In genomic region chr14:29723267-29723666, GRCm38 (mm10) we compare ENCODE assay signal across 8 mouse cellular contexts. TPM values are rescaled to one million over a fixed set of nuclear protein-coding genes. Genes with fewer than 3 reads are reported as not detected.
DNase-seq lines count a peak whose midpoint lies in the region; ATAC-seq and TF ChIP-seq lines count a peak whose summit lies in the region.

No protein-coding gene starts in this region.

- peaks cover 9% of the 10 kb centered on the region; the same call in 1 of the 2 replicates for H3K4me1 ChIP-seq in kidney, postnatal 0 days (replicated peaks; ENCODE audit: insufficient read depth, low read length)
- peaks cover 35% of the 10 kb centered on the region for H3K4me1 ChIP-seq in embryonic facial prominence, embryonic 15.5 days
- peaks cover 16% of the 10 kb centered on the region for H3K4me1 ChIP-seq in hindbrain, embryonic 12.5 days
- H3K4me1 ChIP-seq in midbrain, embryonic 11.5 days (ENCODE audit: control insufficient read depth, insufficient read depth, low read length) = peaks cover 7% of the 10 kb centered on the region

- no peak for ATAC-seq in kidney, postnatal 0 days (replicated peaks; ENCODE audit: low FRiP score, low read depth)
- no peak for ATAC-seq in embryonic facial prominence, embryonic 15.5 days (ENCODE audit: insufficient number of reproducible peaks, low FRiP score, low TSS enrichment, low read depth)
- ATAC-seq in hindbrain, embryonic 12.5 days (ENCODE audit: low FRiP score) = peak; percentile 7; the same call in 1 of the 2 replicates
- peak; percentile 33; the same call in 1 of the 2 replicates for ATAC-seq in midbrain, embryonic 11.5 days (ENCODE audit: low FRiP score)
- ATAC-seq in granulocyte monocyte progenitor cell, adult 5-6 weeks (replicated peaks; ENCODE audit: poor library complexity, severe bottlenecking) = no peak

- H3K4me3 ChIP-seq in kidney, postnatal 0 days (replicated peaks; ENCODE audit: low read depth, low read length) = peak overlapping the region; percentile 65
- peak overlapping the region; percentile 55 for H3K4me3 ChIP-seq in embryonic facial prominence, embryonic 15.5 days (replicated peaks)
- peak overlapping the region; percentile 64 for H3K4me3 ChIP-seq in hindbrain, embryonic 12.5 days
- H3K4me3 ChIP-seq in midbrain, embryonic 11.5 days (ENCODE audit: low read depth, low read length) = peak overlapping the region; percentile 50

- peak overlapping the region; percentile 99 for H3K4me2 ChIP-seq in kidney, postnatal 0 days (ENCODE audit: low read length)
- H3K4me2 ChIP-seq in embryonic facial prominence, embryonic 15.5 days (replicated peaks) = peak overlapping the region; percentile 85
- peak overlapping the region; percentile 99 for H3K4me2 ChIP-seq in hindbrain, embryonic 12.5 days (replicated peaks)
- H3K4me2 ChIP-seq in midbrain, embryonic 11.5 days = peak overlapping the region; percentile 97

- H3K9ac ChIP-seq in kidney, postnatal 0 days (ENCODE audit: low read depth, low read length) = no peak overlapping the region
- 0 out of 2 replicates have a peak overlapping the region, but pooled peaks have one; percentile 58 for H3K9ac ChIP-seq in embryonic facial prominence, embryonic 15.5 days
- H3K9ac ChIP-seq in hindbrain, embryonic 12.5 days = peak overlapping the region; percentile 79
- H3K9ac ChIP-seq in midbrain, embryonic 11.5 days (ENCODE audit: low read length) = peak overlapping the region; percentile 79

- H3K27ac ChIP-seq in kidney, postnatal 0 days = no peak overlapping the region
- H3K27ac ChIP-seq in embryonic facial prominence, embryonic 15.5 days (replicated peaks) = no peak overlapping the region
- no peak overlapping the region for H3K27ac ChIP-seq in hindbrain, embryonic 12.5 days
- no peak overlapping the region for H3K27ac ChIP-seq in midbrain, embryonic 11.5 days (ENCODE audit: low read depth, low read length)

- 7% methylated on average over 10 of the region's 10 CpGs for WGBS in kidney, postnatal 0 days
- 6% methylated on average over 10 of the region's 10 CpGs for WGBS in embryonic facial prominence, embryonic 15.5 days
- 10% methylated on average over 10 of the region's 10 CpGs for WGBS in hindbrain, embryonic 12.5 days
- 10% methylated on average over 10 of the region's 10 CpGs for WGBS in midbrain, embryonic 11.5 days

- H3K36me3 ChIP-seq in kidney, postnatal 0 days (ENCODE audit: insufficient read depth, low read length) = no peaks in the 10 kb centered on the region
- no peaks in the 10 kb centered on the region for H3K36me3 ChIP-seq in embryonic facial prominence, embryonic 15.5 days
- no peaks in the 10 kb centered on the region for H3K36me3 ChIP-seq in hindbrain, embryonic 12.5 days
- H3K36me3 ChIP-seq in midbrain, embryonic 11.5 days (ENCODE audit: control insufficient read depth, insufficient read depth, low read length) = no peaks in the 10 kb centered on the region

- peak; percentile 17 for DNase-seq in kidney, postnatal 0 days (ENCODE audit: low spot score)
- DNase-seq in kidney, postnatal 25 days = no peak
- DNase-seq in midbrain, embryonic 11.5 days (ENCODE audit: low spot score, missing footprints) = peak; percentile 92
- no peak for DNase-seq in kidney, adult 11 months
- DNase-seq in kidney, postnatal 36 days = no peak

- H3K9me3 ChIP-seq in kidney, postnatal 0 days (replicated peaks; ENCODE audit: low read length) = no peaks in the 10 kb centered on the region
- H3K9me3 ChIP-seq in embryonic facial prominence, embryonic 15.5 days (replicated peaks) = no peaks in the 10 kb centered on the region
- H3K9me3 ChIP-seq in hindbrain, embryonic 12.5 days (replicated peaks) = no peaks in the 10 kb centered on the region
- no peaks in the 10 kb centered on the region for H3K9me3 ChIP-seq in midbrain, embryonic 11.5 days (ENCODE audit: control insufficient read depth, low read length)

- TF ChIP-seq CTCF in kidney, postnatal 0 days (IDR thresholded peaks at IDR 0.05; ENCODE audit: low read depth) = no peak

- H3K27me3 ChIP-seq in kidney, postnatal 0 days (ENCODE audit: insufficient read depth, low read length) = peaks cover 37% of the 10 kb centered on the region
- H3K27me3 ChIP-seq in embryonic facial prominence, embryonic 15.5 days = peaks cover 60% of the 10 kb centered on the region
- peaks cover 50% of the 10 kb centered on the region for H3K27me3 ChIP-seq in hindbrain, embryonic 12.5 days
- H3K27me3 ChIP-seq in midbrain, embryonic 11.5 days (ENCODE audit: control insufficient read depth, insufficient read depth, low read length) = peaks cover 25% of the 10 kb centered on the region

RNA-seq across cellular contexts. Expression of gene Cacna2d3, which starts 1.6 kb away (rescaled TPM):
- 1.8 and 2.1 TPM in 2 replicates for polyA plus RNA-seq in kidney, postnatal 0 days (2015; fragmentation: Nextera tagmentation; extraction: Ambion mirVana)
- polyA plus RNA-seq in embryonic facial prominence, embryonic 15.5 days (2015; fragmentation: Nextera tagmentation; extraction: Ambion mirVana) = 37.5 and 41.0 TPM in 2 replicates
- polyA plus RNA-seq in hindbrain, embryonic 12.5 days (2016; fragmentation: Nextera tagmentation; extraction: Ambion mirVana) = 36.5 and 38.4 TPM in 2 replicates
- polyA plus RNA-seq in midbrain, embryonic 11.5 days (2014; fragmentation: Nextera tagmentation; extraction: Ambion mirVana) = 16.2 and 16.7 TPM in 2 replicates
- not detected in 2 replicates for total RNA-seq in granulocyte monocyte progenitor cell, adult 5-6 weeks (2014; fragmentation: Nextera tagmentation)
- total RNA-seq in granulocyte monocyte progenitor cell, adult 5-6 weeks (2017) = not detected in 2 replicates

Comparison
In these comparisons a context has a peak if more than half of its experiments do, and no peak if none do; other contexts are left out.
1. DNase-seq: peak in kidney, postnatal 0 days (single experiment) and midbrain, embryonic 11.5 days (single experiment); none in kidney, postnatal 25 days (0 of 2), kidney, adult 11 months (single experiment) and kidney, postnatal 36 days (0 of 2).
2. ATAC-seq: peak in hindbrain, embryonic 12.5 days (single experiment) and midbrain, embryonic 11.5 days (single experiment); none in kidney, postnatal 0 days (single experiment), embryonic facial prominence, embryonic 15.5 days (single experiment) and granulocyte monocyte progenitor cell, adult 5-6 weeks (single experiment).
3. Peak in every context shown above with its lines, with median percentiles within 50 percentile points of each other: H3K4me2 ChIP-seq and H3K4me3 ChIP-seq.